Mouse (Mus musculus) heart, adult 18-20 months (tissue): ENCODE measurements around the gene Pard6a. TPM values are rescaled to one million over a fixed set of nuclear protein-coding genes. Genes with fewer than 3 reads are reported as not detected.

Experiments used
- DNase-seq, 2 experiments: peaks; one replicate each; pipeline ENCODE4 v3.0.0; 2021 to 2022; ENCODE audit warnings: mixed read lengths in 1 of 2
- total RNA-seq, 2 experiments: library from RNA; stranded (reverse); gene quantifications; 2 replicates each; pipeline ENCODE4 v1.2.3; 2021

Pard6a gene
- total RNA-seq, 2 experiments from 2014 or later = 7.3 to 7.8 TPM

- peak in 1 of 2 experiments; percentile 58 for DNase-seq
Observed at GRCm38 (mm10) chr8:105700566-105700965, 382 bp upstream of the Pard6a start.

GRCm38 (mm10) chr8:105702001-105702401 lies 1.1 kb downstream of the Pard6a start:
- DNase-seq = no peak

GRCm38 (mm10) chr8:105702731-105703415 lies 1.9 kb downstream of the Pard6a start:
- no peak for DNase-seq

- DNase-seq = no peak
Observed at GRCm38 (mm10) chr8:105704146-105704812, 3.3 kb downstream of the Pard6a start.

GRCm38 (mm10) chr8:105704955-105705354 lies 4.0 kb downstream of the Pard6a start:
- DNase-seq = no peak

GRCm38 (mm10) chr8:105706426-105706825 lies 5.5 kb downstream of the Pard6a start:
- DNase-seq = no peak

- peak; percentile 91 to 93 for DNase-seq
Observed at GRCm38 (mm10) chr8:105707498-105708403, 6.8 kb downstream of the Pard6a start, which contains the start of the genes 4933405L10Rik and Enkd1. Gene 4933405L10Rik (plus strand): TSS chr8:105707655. Gene Enkd1 (minus strand): TSS chr8:105708210.

- no peak for DNase-seq
Observed at GRCm38 (mm10) chr8:105708675-105709074, 7.7 kb downstream of the Pard6a start.

- no peak for DNase-seq
Observed at GRCm38 (mm10) chr8:105709317-105709716, 8.4 kb downstream of the Pard6a start.

- DNase-seq = no peak
Observed at GRCm38 (mm10) chr8:105712286-105712685, 11.3 kb downstream of the Pard6a start.

GRCm38 (mm10) chr8:105714139-105714538 lies 13.2 kb downstream of the Pard6a start:
- DNase-seq = peak; percentile 87 to 97

GRCm38 (mm10) chr8:105715042-105715441 lies 14.1 kb downstream of the Pard6a start:
- DNase-seq = peak; percentile 34 to 42

GRCm38 (mm10) chr8:105716302-105716945 lies 15.5 kb downstream of the Pard6a start:
- no peak for DNase-seq

- DNase-seq = no peak
Observed at GRCm38 (mm10) chr8:105719637-105720036, 18.7 kb downstream of the Pard6a start.

- DNase-seq = no peak
Observed at GRCm38 (mm10) chr8:105722861-105723260, 21.9 kb downstream of the Pard6a start.

GRCm38 (mm10) chr8:105725726-105726125 lies 24.8 kb downstream of the Pard6a start:
- DNase-seq = no peak

- DNase-seq = peak; percentile 65 to 89
Observed at GRCm38 (mm10) chr8:105727397-105728124, 26.6 kb downstream of the Pard6a start.

- DNase-seq = no peak
Observed at GRCm38 (mm10) chr8:105732186-105732585, 31.2 kb downstream of the Pard6a start.

GRCm38 (mm10) chr8:105739216-105739615 lies 38.3 kb downstream of the Pard6a start:
- DNase-seq = no peak

GRCm38 (mm10) chr8:105743301-105743700 lies 42.4 kb downstream of the Pard6a start:
- DNase-seq = no peak

- peak; percentile 72 for DNase-seq
Observed at GRCm38 (mm10) chr8:105750606-105751005, 49.7 kb downstream of the Pard6a start.
